Mouse (Mus musculus) E14TG2a.4 (cell line): ENCODE measurements around the gene Aldh4a1.

ENCODE experiments used
- H3K27me3 ChIP-seq: 2 replicates; pipeline ENCODE4 v1.6.1; 2014; ENCODE audit warnings: low read length, control low read depth; ENCODE audit not compliant: insufficient read depth
- H3K36me3 ChIP-seq: 2 replicates; pipeline ENCODE4 v1.6.1; 2014; ENCODE audit warnings: low read length, control low read depth; ENCODE audit not compliant: insufficient read depth
- H3K4me1 ChIP-seq: replicated peaks from 2 replicates; pipeline ENCODE4 v1.6.1; 2014; ENCODE audit warnings: low read depth, low read length, control low read depth
- H3K4me3 ChIP-seq: replicated peaks from 2 replicates; pipeline ENCODE4 v1.5.1; 2014; ENCODE audit warnings: mild to moderate bottlenecking, low read length
- H3K9me3 ChIP-seq: 2 replicates; pipeline ENCODE4 v1.6.1; 2014; ENCODE audit warnings: low read length, control low read depth
- CTCF ChIP-seq: conservative IDR thresholded peaks from 2 replicates; pipeline ENCODE4 v1.5.1; 2014; ENCODE audit warnings: low read length
- NANOG ChIP-seq: IDR thresholded peaks from 2 replicates; pipeline ENCODE4 v1.6.1; 2014; ENCODE audit warnings: borderline replicate concordance, low read length, mixed read lengths
- POU5F1 ChIP-seq: IDR thresholded peaks from 2 replicates; pipeline ENCODE4 v1.6.1; 2014; ENCODE audit warnings: low read length, borderline replicate concordance

Gene Aldh4a1

GRCm38 (mm10) chr4:139622373-139623282 lies at the start of gene Aldh4a1:
Gene Aldh4a1 (plus strand): TSS chr4:139622866.
- Histone ChIP-seq H3K27me3 (no peaks in the 10 kb centered on the region), H3K36me3 (peaks cover 14% of the 10 kb centered on the region; the same call in 1 of the 2 replicates), H3K4me1 (peaks cover 81% of the 10 kb centered on the region), H3K9me3 (no peaks in the 10 kb centered on the region), H3K4me3 (peak within 1 kb of the TSS; percentile 95)
- no peak for TF ChIP-seq NANOG

GRCm38 (mm10) chr4:139572928-139573512 lies 49.6 kb upstream of the Aldh4a1 start:
- TF ChIP-seq POU5F1: no peak
- no peak for TF ChIP-seq CTCF
- H3K27me3 ChIP-seq: peaks cover 76% of the 10 kb centered on the region

GRCm38 (mm10) chr4:139574156-139574798 lies 48.4 kb upstream of the Aldh4a1 start:
- Histone ChIP-seq H3K27me3 (peaks cover 69% of the 10 kb centered on the region), H3K4me1 (peaks cover 47% of the 10 kb centered on the region), H3K9me3 (no peaks in the 10 kb centered on the region), H3K4me3 (peak overlapping the region; percentile 89), H3K36me3 (no peaks in the 10 kb centered on the region)
- no peak for TF ChIP-seq POU5F1
- no peak; the same call in 1 of the 2 replicates for TF ChIP-seq CTCF
- no peak for TF ChIP-seq NANOG

More at GRCm38 (mm10) chr4:139572928-139573512, 49.6 kb upstream of the Aldh4a1 start:
- Histone ChIP-seq H3K9me3 (no peaks in the 10 kb centered on the region), H3K36me3 (no peaks in the 10 kb centered on the region), H3K4me1 (peaks cover 45% of the 10 kb centered on the region), H3K4me3 (no peak overlapping the region)

GRCm38 (mm10) chr4:139574799-139575672 lies 47.6 kb upstream of the Aldh4a1 start:
- Histone ChIP-seq H3K9me3 (no peaks in the 10 kb centered on the region), H3K27me3 (peaks cover 64% of the 10 kb centered on the region), H3K4me1 (peaks cover 53% of the 10 kb centered on the region), H3K4me3 (peak overlapping the region; percentile 89), H3K36me3 (no peaks in the 10 kb centered on the region)
- TF ChIP-seq NANOG (no peak), POU5F1 (no peak), CTCF (no peak)

GRCm38 (mm10) chr4:139575673-139576003 lies 47.0 kb upstream of the Aldh4a1 start:
- Histone ChIP-seq H3K36me3 (no peaks in the 10 kb centered on the region), H3K9me3 (no peaks in the 10 kb centered on the region), H3K4me3 (peak overlapping the region; percentile 89), H3K27me3 (peaks cover 60% of the 10 kb centered on the region), H3K4me1 (peaks cover 59% of the 10 kb centered on the region)
- TF ChIP-seq CTCF: no peak
- no peak for TF ChIP-seq NANOG
- TF ChIP-seq POU5F1: no peak

GRCm38 (mm10) chr4:139576251-139576880 lies 46.3 kb upstream of the Aldh4a1 start:
- peak overlapping the region; percentile 89; the same call in 1 of the 2 replicates for H3K4me3 ChIP-seq
- H3K4me1 ChIP-seq: peaks cover 62% of the 10 kb centered on the region
- TF ChIP-seq CTCF (no peak), POU5F1 (no peak), NANOG (no peak)
- no peaks in the 10 kb centered on the region for H3K9me3 ChIP-seq
- H3K36me3 ChIP-seq: no peaks in the 10 kb centered on the region
- peaks cover 54% of the 10 kb centered on the region for H3K27me3 ChIP-seq

GRCm38 (mm10) chr4:139577006-139577405 lies 45.7 kb upstream of the Aldh4a1 start:
- H3K9me3 ChIP-seq: no peaks in the 10 kb centered on the region
- TF ChIP-seq CTCF (no peak), NANOG (no peak), POU5F1 (no peak)
- peaks cover 68% of the 10 kb centered on the region for H3K4me1 ChIP-seq
- H3K27me3 ChIP-seq: peaks cover 48% of the 10 kb centered on the region
- no peaks in the 10 kb centered on the region for H3K36me3 ChIP-seq
- H3K4me3 ChIP-seq: 0 out of 2 replicates have a peak overlapping the region, but pooled peaks have one; percentile 20

GRCm38 (mm10) chr4:139578389-139578788 lies 44.3 kb upstream of the Aldh4a1 start:
- H3K36me3 ChIP-seq: no peaks in the 10 kb centered on the region
- H3K27me3 ChIP-seq: peaks cover 35% of the 10 kb centered on the region
- no peak overlapping the region for H3K4me3 ChIP-seq
- H3K4me1 ChIP-seq: peaks cover 74% of the 10 kb centered on the region
- TF ChIP-seq CTCF (no peak), NANOG (no peak)
- no peaks in the 10 kb centered on the region for H3K9me3 ChIP-seq
